Mouse (Mus musculus): Measurements from ENCODE around the gene Stat1.

Stat1 gene

GRCm38 (mm10) chr1:52133254-52133653 lies 14.0 kb downstream of the Stat1 start:
- DNase-seq (ENCODE audit: low spot score): no peak

GRCm38 (mm10) chr1:52137292-52137691 lies 18.1 kb downstream of the Stat1 start:
- DNase-seq (ENCODE audit: low spot score): no peak

GRCm38 (mm10) chr1:52140534-52140933 lies 21.3 kb downstream of the Stat1 start:
- no peak for DNase-seq (ENCODE audit: low spot score)

GRCm38 (mm10) chr1:52141482-52141881 lies 22.2 kb downstream of the Stat1 start:
- DNase-seq (ENCODE audit: low spot score): no peak

- no peak for DNase-seq (ENCODE audit: low spot score)
Measured at GRCm38 (mm10) chr1:52142117-52142516, 22.9 kb downstream of the Stat1 start.

GRCm38 (mm10) chr1:52143191-52143590 lies 24.0 kb downstream of the Stat1 start:
- DNase-seq (ENCODE audit: low spot score): no peak

- no peak for DNase-seq (ENCODE audit: low spot score)
Measured at GRCm38 (mm10) chr1:52143596-52144156, 24.4 kb downstream of the Stat1 start.

- no peak for DNase-seq (ENCODE audit: low spot score)
Measured at GRCm38 (mm10) chr1:52144907-52145306, 25.7 kb downstream of the Stat1 start.

- DNase-seq (ENCODE audit: low spot score): no peak
Measured at GRCm38 (mm10) chr1:52146214-52146970, 27.2 kb downstream of the Stat1 start.

- no peak for DNase-seq (ENCODE audit: low spot score)
Measured at GRCm38 (mm10) chr1:52147431-52147830, 28.2 kb downstream of the Stat1 start.

GRCm38 (mm10) chr1:52148178-52148577 lies 28.9 kb downstream of the Stat1 start:
- no peak for DNase-seq (ENCODE audit: low spot score)

- no peak for DNase-seq (ENCODE audit: low spot score)
Measured at GRCm38 (mm10) chr1:52148696-52149095, 29.5 kb downstream of the Stat1 start.

- peak; percentile 18 for DNase-seq (ENCODE audit: low spot score)
Measured at GRCm38 (mm10) chr1:52149934-52150346, 30.7 kb downstream of the Stat1 start.

GRCm38 (mm10) chr1:52150676-52151075 lies 31.4 kb downstream of the Stat1 start:
- DNase-seq (ENCODE audit: low spot score): no peak

GRCm38 (mm10) chr1:52151166-52151565 lies 31.9 kb downstream of the Stat1 start:
- DNase-seq (ENCODE audit: low spot score): no peak

GRCm38 (mm10) chr1:52152369-52152768 lies 33.1 kb downstream of the Stat1 start:
- no peak for DNase-seq (ENCODE audit: low spot score)

GRCm38 (mm10) chr1:52152936-52153335 lies 33.7 kb downstream of the Stat1 start:
- DNase-seq (ENCODE audit: low spot score): no peak

GRCm38 (mm10) chr1:52154890-52155289 lies 35.6 kb downstream of the Stat1 start:
- DNase-seq (ENCODE audit: low spot score): no peak

- DNase-seq (ENCODE audit: low spot score): no peak
Measured at GRCm38 (mm10) chr1:52156351-52156750, 37.1 kb downstream of the Stat1 start.

GRCm38 (mm10) chr1:52158040-52158439 lies 38.8 kb downstream of the Stat1 start:
- DNase-seq (ENCODE audit: low spot score): no peak

GRCm38 (mm10) chr1:52158490-52159381 lies 39.5 kb downstream of the Stat1 start:
- no peak for DNase-seq (ENCODE audit: low spot score)

GRCm38 (mm10) chr1:52161151-52161550 lies 41.9 kb downstream of the Stat1 start:
- DNase-seq (ENCODE audit: low spot score): no peak
